Mouse (Mus musculus) cortical plate, adult 2 months (tissue): ENCODE measurements at regions not wholly inside any gene's neighbourhood (a gene's known extent, or its start where the extent isn't known, plus 50 kb on each side); places are given as distances from the start of the nearest gene placed in this dataset.
"Not testable (repeated sequence)": the region's sequence is repeated elsewhere in the genome, so short reads cannot be mapped to it uniquely, and the experiment has no call there.

ENCODE experiments used
- H3K27ac ChIP-seq: fragments of 200-500 bp; 2 replicates; pipeline ENCODE4 v1.5.1; 2012; ENCODE audit warnings: low read length, control low read depth, inconsistent platforms; ENCODE audit not compliant: insufficient read depth
- H3K4me1 ChIP-seq: fragments of 200-500 bp; 2 replicates; pipeline ENCODE4 v1.6.1; 2011; ENCODE audit warnings: low read length; ENCODE audit not compliant: control insufficient read depth, insufficient read depth
- H3K4me3 ChIP-seq: fragments of 200-500 bp; 2 replicates; pipeline ENCODE4 v1.5.1; 2011; ENCODE audit warnings: mild to moderate bottlenecking, low read length, control low read depth; ENCODE audit not compliant: insufficient read depth
- CTCF ChIP-seq: fragments of 200-500 bp; IDR thresholded peaks from 2 replicates; pipeline ENCODE4 v1.5.1; 2011; ENCODE audit warnings: mild to moderate bottlenecking, control low read depth, low read length; ENCODE audit not compliant: insufficient read depth; ENCODE audit errors: extremely low read depth
- POLR2A ChIP-seq: fragments of 200-500 bp; IDR thresholded peaks from 2 replicates; pipeline ENCODE4 v1.6.1; 2011; ENCODE audit warnings: mild to moderate bottlenecking, low read length, control low read depth; ENCODE audit not compliant: insufficient read depth; ENCODE audit errors: extremely low read depth

DNA sequence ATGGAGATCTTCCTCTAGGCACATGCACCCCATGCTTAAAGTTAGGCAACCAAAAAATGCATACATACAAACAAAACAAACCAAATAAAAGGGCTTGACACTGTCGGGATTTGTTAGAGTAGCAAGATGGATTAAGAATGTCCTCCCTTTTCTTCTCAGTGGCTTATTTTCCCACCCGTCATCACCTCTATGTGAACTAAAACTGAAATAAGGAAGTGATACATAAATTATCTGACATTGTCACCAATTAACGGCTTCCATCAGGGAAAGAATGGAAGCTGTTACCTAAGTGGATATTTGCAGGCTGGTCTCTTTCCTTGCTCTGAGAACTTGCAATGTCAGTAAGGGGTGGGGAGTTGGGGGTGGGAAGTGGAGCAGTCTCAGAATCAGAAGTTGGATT, 541.5 kb downstream of the Diaph3 start:
- H3K4me3 ChIP-seq: no peak overlapping the region
- no peak for TF ChIP-seq CTCF
- TF ChIP-seq POLR2A: no peak
- no peaks in the 10 kb centered on the region for H3K4me1 ChIP-seq
- no peak overlapping the region for H3K27ac ChIP-seq

- H3K27ac ChIP-seq: no peak overlapping the region
These were observed 552.5 kb downstream of the Diaph3 start for GRCm38 (mm10) chr14:86588525-86588924.

GRCm38 (mm10) chr14:86585959-86586358, 555.1 kb downstream of the Diaph3 start:
- not testable (repeated sequence) for H3K4me3 ChIP-seq, H3K4me1 ChIP-seq, H3K27ac ChIP-seq

More at GRCm38 (mm10) chr14:86588525-86588924, 552.5 kb downstream of the Diaph3 start:
- TF ChIP-seq CTCF (no peak), POLR2A (no peak)
- Histone ChIP-seq H3K4me1 (no peaks in the 10 kb centered on the region), H3K4me3 (no peak overlapping the region)

GRCm38 (mm10) chr14:86562728-86563127, 578.3 kb downstream of the Diaph3 start:
- no peak overlapping the region for H3K4me3 ChIP-seq
- TF ChIP-seq CTCF (peak; percentile 57), POLR2A (no peak)
- H3K27ac ChIP-seq: no peak overlapping the region
- no peaks in the 10 kb centered on the region for H3K4me1 ChIP-seq

- H3K4me1 ChIP-seq: no peaks in the 10 kb centered on the region
- H3K27ac ChIP-seq: no peak overlapping the region
- no peak overlapping the region for H3K4me3 ChIP-seq
- TF ChIP-seq CTCF (no peak), POLR2A (no peak)
These were observed 603.0 kb downstream of the Diaph3 start for GRCm38 (mm10) chr14:86537992-86538391.

DNA sequence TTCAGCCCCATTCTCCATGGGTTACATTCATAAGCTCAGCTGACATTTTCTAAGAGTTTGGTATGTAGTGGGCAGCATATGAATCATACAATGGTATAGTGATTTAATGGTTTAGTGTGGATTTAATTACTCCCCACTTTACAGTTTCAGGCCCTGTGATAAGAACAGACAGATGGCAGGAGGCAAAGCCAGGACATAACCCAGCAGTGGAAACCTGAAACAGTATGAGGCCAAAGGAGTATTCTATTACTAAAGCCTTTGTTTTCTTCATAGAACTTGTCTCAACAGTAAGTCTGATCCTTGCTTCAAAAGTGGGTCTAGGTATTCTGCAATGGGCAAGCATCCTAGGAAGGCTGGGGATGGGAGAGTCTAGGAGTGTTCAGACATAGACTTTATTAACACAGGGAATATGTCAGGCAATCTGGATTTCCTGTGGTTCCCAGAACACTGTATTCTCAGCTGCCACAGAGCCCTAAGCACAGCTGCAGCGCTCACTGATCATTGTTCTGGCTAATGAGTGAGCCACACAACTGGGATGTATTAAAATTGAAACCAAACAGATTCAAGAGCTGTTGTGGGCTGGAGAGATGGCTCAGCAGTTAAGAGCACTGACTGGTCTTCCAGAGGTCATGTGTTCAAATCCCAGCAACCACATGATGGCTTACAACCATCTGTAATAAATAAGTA, 604.6 kb downstream of the Diaph3 start:
- no peak overlapping the region for H3K27ac ChIP-seq
- H3K4me1 ChIP-seq: no peaks in the 10 kb centered on the region
- TF ChIP-seq POLR2A (no peak), CTCF (no peak)
- H3K4me3 ChIP-seq: no peak overlapping the region

DNA sequence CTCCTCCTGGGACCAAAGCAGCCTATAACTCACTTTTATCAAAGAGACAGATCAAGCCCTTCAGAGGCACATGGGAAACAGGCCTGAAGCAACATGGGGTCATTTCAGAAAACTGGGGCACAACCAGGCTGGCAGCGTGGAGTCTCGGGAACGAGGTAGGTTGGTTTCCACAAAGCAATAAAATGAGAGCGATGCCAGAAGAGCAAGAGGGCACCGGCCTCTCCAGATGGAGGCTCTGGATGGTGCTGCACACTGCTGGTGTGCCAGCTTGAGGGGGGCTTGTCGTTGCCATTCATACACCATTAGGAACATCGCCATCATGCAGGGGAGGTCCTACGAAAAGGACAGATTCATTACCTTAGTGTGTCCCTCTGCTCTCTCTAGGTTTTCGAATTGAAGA, 630.6 kb downstream of the Diaph3 start:
- H3K27ac ChIP-seq: no peak overlapping the region
- H3K4me1 ChIP-seq: no peaks in the 10 kb centered on the region
- no peak overlapping the region for H3K4me3 ChIP-seq
- no peak for TF ChIP-seq POLR2A
- TF ChIP-seq CTCF: no peak

DNA sequence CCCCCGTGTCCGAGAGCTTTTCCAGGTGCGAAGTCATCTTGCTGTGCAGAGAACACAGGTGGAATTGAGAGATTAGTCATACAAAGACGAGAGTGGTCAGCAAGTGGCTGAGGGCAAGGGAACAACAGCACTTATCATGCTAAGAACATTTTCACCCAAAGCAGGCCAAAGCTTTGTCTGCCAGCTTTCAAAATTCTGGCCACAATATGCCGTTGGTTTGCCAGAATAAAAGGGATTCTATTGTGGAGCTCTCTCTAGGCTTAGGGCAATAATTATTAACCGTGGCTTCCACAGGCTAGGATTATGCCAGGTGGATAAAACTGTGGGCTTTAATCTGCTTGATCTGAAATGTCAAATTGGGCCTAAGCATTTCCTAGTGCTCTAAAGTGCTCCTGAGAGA, 631.3 kb downstream of the Diaph3 start:
- TF ChIP-seq POLR2A: no peak
- no peak for TF ChIP-seq CTCF
- no peaks in the 10 kb centered on the region for H3K4me1 ChIP-seq
- no peak overlapping the region for H3K4me3 ChIP-seq
- no peak overlapping the region for H3K27ac ChIP-seq

DNA sequence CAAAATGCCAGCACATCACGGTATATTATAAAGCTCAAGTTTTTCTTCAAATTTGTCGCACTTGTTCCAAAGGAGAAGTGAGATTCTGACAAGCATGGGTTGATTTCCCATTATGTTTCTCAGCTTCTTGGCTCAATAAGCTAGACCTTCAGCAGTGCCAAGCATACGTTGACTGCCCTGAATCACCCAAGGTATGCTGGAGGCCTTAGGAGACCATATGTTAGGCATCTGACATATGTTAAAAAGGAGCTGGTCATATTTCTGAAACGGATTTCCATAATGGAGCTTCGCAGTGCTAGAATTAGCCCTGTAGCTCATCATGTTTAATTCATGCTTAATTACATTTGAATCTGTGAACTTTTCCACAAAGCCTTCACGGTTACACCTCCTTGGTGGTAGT, 634.7 kb downstream of the Diaph3 start:
- Histone ChIP-seq H3K4me3 (no peak overlapping the region), H3K4me1 (no peaks in the 10 kb centered on the region), H3K27ac (no peak overlapping the region)
- TF ChIP-seq CTCF (no peak), POLR2A (no peak)

DNA sequence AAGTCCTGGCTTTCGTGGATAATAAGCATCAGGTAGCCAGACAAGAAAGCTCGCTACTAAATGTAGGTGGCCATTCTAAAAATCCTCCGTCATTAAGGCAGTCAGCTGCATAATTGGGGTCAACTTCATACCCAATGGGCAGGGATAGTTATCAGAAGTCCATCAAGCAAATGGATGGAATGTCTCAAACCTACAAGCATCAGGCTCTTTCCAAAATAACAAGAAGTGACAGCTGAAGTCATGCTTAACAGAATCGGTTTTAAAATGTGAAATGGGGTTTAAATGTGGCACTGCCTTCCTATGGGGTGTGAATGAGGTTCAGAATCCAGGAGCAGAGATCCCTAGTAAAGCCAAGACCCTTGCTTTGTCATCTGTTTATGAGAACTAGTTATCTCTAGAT, 650.2 kb downstream of the Diaph3 start:
- Histone ChIP-seq H3K27ac (no peak overlapping the region), H3K4me1 (no peaks in the 10 kb centered on the region), H3K4me3 (no peak overlapping the region)
- TF ChIP-seq POLR2A (no peak), CTCF (no peak)
